Mouse (Mus musculus) embryo, embryonic 11 days (tissue): ENCODE results near the gene Plekhg3.

ENCODE experiments used
- DNase-seq: peaks from one replicate; pipeline ENCODE4 v3.0.0-alpha.2; 2015

Gene Plekhg3

GRCm38 (mm10) chr12:76587357-76587756 is 56.7 kb downstream of the Plekhg3 start:
- DNase-seq: no peak

GRCm38 (mm10) chr12:76589531-76589930 is 58.8 kb downstream of the Plekhg3 start:
- no peak for DNase-seq

DNA sequence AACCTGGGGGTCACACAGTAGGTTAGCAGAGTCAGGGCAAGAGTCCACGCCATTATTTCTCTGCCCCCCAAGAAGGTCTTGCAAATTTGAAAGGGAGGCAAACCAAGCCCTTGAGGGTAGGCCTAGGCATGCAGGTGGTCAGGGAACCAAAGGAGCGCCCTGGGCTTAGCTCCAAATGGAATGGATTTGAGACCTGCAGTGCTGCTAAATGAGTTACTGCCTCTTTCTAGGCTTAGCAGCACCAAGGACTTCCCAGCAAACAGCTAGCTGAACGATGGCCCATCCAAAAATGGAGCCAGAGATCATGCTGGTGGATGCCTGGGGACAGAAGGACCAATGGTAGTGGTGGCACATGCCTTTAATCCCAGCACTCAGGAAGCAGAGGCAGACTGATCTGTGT is 60.3 kb downstream of the Plekhg3 start:
- no peak for DNase-seq

GRCm38 (mm10) chr12:76592213-76592612 is 61.5 kb downstream of the Plekhg3 start:
- DNase-seq: peak; percentile 82

- no peak for DNase-seq
Measured at GRCm38 (mm10) chr12:76593254-76593653, 62.6 kb downstream of the Plekhg3 start.

- DNase-seq: no peak
Measured at GRCm38 (mm10) chr12:76593839-76594322, 63.2 kb downstream of the Plekhg3 start.

- DNase-seq: no peak
Measured at GRCm38 (mm10) chr12:76594556-76594955, 63.9 kb downstream of the Plekhg3 start.

GRCm38 (mm10) chr12:76595830-76596229 is 65.1 kb downstream of the Plekhg3 start:
- no peak for DNase-seq

GRCm38 (mm10) chr12:76596292-76597023 is 65.8 kb downstream of the Plekhg3 start:
- peak; percentile 80 for DNase-seq

- DNase-seq: no peak
Measured at GRCm38 (mm10) chr12:76597577-76598100, 66.9 kb downstream of the Plekhg3 start.

GRCm38 (mm10) chr12:76598196-76598928 is 67.7 kb downstream of the Plekhg3 start:
- no peak for DNase-seq

DNA sequence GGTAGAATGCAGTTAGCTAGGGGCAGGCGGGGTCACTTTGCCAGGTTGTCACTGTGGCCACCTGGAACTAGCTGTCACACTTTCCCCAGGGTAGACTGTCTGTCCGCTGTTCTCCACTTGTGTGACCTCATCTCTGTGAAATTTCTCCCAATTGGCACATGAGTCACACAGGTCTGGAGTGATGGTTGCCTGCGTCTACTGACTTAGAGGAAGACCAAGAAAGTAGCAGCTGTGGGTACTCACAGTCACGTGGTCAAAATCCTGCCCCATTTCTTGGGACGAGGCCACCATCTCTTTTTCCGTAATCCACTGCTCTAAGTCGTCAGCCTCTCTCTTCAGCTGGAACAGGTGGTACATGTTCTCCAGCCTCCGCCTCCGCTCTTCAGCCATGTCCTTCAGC is 73.1 kb downstream of the Plekhg3 start:
- no peak for DNase-seq

- DNase-seq: no peak
Measured at GRCm38 (mm10) chr12:76604546-76604945, 73.9 kb downstream of the Plekhg3 start.

DNA sequence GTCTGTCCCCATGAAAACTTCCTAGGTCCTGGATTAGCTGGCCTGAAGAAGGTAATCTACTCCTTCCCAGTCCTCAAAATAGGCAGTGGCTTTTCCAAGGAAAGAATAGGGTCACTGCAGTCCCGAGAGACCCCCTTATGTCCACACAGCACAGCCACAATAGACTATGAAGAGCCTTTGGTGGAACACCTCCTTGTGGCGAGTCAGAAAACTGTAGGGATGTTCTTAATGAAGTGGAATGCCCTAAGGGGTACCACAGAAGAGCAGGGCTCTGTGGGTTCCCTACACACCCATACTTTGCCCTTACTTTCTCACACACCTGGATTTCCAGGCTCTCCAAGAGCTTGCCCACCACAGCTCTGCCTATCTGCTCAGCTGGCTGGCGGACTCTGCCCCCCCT is 75.1 kb downstream of the Plekhg3 start:
- no peak for DNase-seq

GRCm38 (mm10) chr12:76608241-76608640 is 77.5 kb downstream of the Plekhg3 start:
- DNase-seq: no peak

GRCm38 (mm10) chr12:76608997-76609565 is 78.4 kb downstream of the Plekhg3 start:
- no peak for DNase-seq

- no peak for DNase-seq
Measured at GRCm38 (mm10) chr12:76612621-76613020, 81.9 kb downstream of the Plekhg3 start.

DNA sequence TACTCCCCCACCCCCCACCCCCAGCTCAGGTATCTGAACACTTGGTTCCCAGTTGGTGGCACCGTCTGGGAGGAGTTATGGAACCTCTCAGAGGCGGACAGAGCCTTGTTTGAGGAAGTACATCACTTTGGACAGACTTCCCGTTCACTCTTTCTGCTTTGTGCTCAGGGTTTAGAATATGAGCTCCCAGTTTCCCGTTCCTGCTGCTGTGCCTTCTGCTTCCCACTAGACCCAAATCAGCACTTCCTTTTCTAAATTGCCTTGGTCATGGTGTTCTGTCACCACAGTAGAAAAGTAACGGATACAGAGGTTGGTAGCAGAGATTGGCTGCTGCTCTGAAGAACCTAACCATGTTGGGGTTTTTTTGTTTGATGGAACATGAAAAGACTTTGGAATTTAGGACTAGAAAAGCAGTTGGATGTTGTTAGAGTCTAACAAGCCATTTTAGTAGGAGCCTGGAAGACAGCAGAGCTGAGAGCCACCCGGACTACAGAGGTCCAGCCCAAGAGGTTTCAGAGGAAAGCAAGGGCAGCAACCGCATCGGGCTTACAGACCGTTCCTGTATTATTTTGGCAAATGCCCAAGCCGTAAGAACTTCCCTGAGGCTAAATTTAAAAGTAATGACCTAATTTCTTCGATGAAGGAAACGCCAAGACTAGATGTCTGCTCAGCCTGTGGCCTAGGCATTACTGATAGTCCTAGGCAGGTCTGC is 84.3 kb downstream of the Plekhg3 start:
- no peak for DNase-seq

DNA sequence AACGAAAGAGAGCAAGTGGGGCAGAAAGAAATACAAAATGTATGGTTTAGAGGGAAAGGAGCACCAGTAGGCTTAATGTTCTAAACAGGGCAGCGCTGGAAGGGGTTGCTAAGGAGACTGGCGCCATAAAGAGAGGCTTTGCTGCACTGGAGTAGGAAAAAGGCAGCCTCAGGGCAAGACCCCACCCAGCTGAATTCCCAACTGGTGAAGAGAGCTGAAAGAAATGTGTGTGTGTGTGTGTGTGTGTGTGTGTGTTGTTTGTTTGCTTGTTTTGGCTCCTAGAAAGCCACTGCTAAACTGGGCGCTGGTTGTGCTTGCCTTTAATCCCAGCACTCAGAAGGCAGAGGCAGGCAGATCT is 84.9 kb downstream of the Plekhg3 start:
- DNase-seq: no peak

DNA sequence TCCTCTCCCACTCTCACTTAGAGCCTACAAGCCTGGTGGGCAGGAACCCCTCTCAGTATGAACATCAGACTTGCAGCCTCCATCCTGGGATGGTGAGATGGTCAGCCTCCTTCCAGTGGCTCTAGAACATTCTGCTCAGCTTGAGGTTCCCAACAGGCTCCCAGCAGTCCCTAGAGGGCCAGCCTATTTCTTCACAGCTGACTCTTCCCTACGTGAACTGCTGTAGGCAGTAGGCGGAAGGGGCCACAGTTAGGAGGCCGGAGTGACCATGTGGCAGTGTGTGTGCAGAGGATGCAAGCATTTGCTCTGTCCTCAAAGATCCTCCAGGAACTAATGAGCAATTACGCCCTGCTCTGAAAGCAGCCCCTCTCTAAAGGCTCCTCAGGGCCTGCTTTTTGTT is 87.5 kb downstream of the Plekhg3 start:
- no peak for DNase-seq

GRCm38 (mm10) chr12:76619847-76620246 is 89.2 kb downstream of the Plekhg3 start:
- DNase-seq: no peak

DNA sequence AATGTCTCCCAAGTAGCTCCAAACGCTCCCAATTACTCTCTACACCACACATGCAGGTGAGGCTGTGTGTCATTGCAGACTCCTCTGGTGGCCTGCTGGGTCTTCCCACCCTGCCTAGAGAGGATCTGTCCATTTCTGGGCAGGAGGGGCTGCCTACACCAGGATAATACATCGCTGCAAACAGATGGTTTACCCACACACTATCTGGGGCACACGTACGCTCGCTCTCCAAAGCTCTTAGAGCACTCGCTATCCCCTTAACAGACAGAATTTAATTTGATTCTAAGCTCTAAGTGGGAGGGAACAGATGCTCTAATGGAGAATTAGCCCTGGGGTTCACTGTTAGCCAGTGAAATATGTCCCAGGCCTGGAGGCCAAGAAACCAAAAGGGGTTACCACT is 92.7 kb downstream of the Plekhg3 start:
- no peak for DNase-seq
